ENCODE assay signal across 9 mouse cellular contexts in genomic region chr11:114477365-114477764, GRCm38 (mm10).
DNase-seq lines count a peak whose midpoint lies in the region; ATAC-seq and TF ChIP-seq lines count a peak whose summit lies in the region.
"Had no signal": no experiment of that assay in that cellular context is flagged by ENCODE, and none has a peak within 500 bp of the region (broad histone marks: within the 10 kb centered on the region; RNA-seq: fewer than 3 reads in every experiment).

No protein-coding gene starts in this region.

- peak; percentile 23; the same call in 1 of the 2 replicates for TF ChIP-seq CTCF in heart, postnatal 0 days (IDR thresholded peaks at IDR 0.05; ENCODE audit: low read depth)
- TF ChIP-seq CTCF in midbrain, postnatal 0 days (IDR thresholded peaks at IDR 0.05): peak; percentile 61

- ATAC-seq in heart, postnatal 0 days (ENCODE audit: insufficient read depth, low read depth): no peak
- no peak for ATAC-seq in midbrain, postnatal 0 days (ENCODE audit: low FRiP score)
- ATAC-seq in midbrain, embryonic 15.5 days (replicated peaks): no peak

- peaks cover 23% of the 10 kb centered on the region for H3K27me3 ChIP-seq in heart, postnatal 0 days (ENCODE audit: control insufficient read depth, insufficient read depth, low read length)
- H3K27me3 ChIP-seq in midbrain, postnatal 0 days (ENCODE audit: insufficient read depth, low read length): no peaks in the 10 kb centered on the region
- H3K27me3 ChIP-seq in midbrain, embryonic 15.5 days (replicated peaks): peaks cover 7% of the 10 kb centered on the region; the same call in 1 of the 2 replicates

- no peak overlapping the region for H3K4me2 ChIP-seq in heart, postnatal 0 days (ENCODE audit: low read depth, low read length)
- no peak overlapping the region for H3K4me2 ChIP-seq in midbrain, postnatal 0 days (ENCODE audit: low read depth, low read length, poor library complexity, severe bottlenecking)
- H3K4me2 ChIP-seq in midbrain, embryonic 15.5 days: no peak overlapping the region
- H3K4me2 ChIP-seq: limb, embryonic 15.5 days had no signal

- H3K4me1 ChIP-seq in heart, postnatal 0 days (ENCODE audit: control insufficient read depth, insufficient read depth): no peaks in the 10 kb centered on the region
- H3K4me1 ChIP-seq in midbrain, postnatal 0 days (ENCODE audit: insufficient read depth, low read length): peaks cover 12% of the 10 kb centered on the region; the same call in 1 of the 2 replicates
- H3K4me1 ChIP-seq in midbrain, embryonic 15.5 days: peaks cover 32% of the 10 kb centered on the region

- DNase-seq in heart, postnatal 0 days (ENCODE audit: low spot score): no peak
- no peak for DNase-seq in heart, adult 9 months (ENCODE audit: low spot score in 2 of 2)
- DNase-seq in midbrain, postnatal 0 days (ENCODE audit: low spot score): no peak
- peak; percentile 67 to 69 for DNase-seq in cerebellum, postnatal 10 days
- peak; percentile 20 for DNase-seq in thymus, postnatal 0 days (ENCODE audit: low spot score)
- DNase-seq in spleen, adult 18-20 months: no peak
- DNase-seq in urinary bladder, postnatal 4 days (ENCODE audit: low spot score in 2 of 2): no peak

- 53% methylated on average over 3 of the region's 3 CpGs for WGBS in heart, postnatal 0 days
- WGBS in midbrain, postnatal 0 days: 67% methylated on average over 3 of the region's 3 CpGs
- 77% methylated on average over 3 of the region's 3 CpGs for WGBS in midbrain, embryonic 15.5 days

- no peaks in the 10 kb centered on the region for H3K9me3 ChIP-seq in heart, postnatal 0 days (replicated peaks; ENCODE audit: control insufficient read depth, low read length)
- no peaks in the 10 kb centered on the region for H3K9me3 ChIP-seq in midbrain, postnatal 0 days (ENCODE audit: low read length)
- H3K9me3 ChIP-seq in midbrain, embryonic 15.5 days: no peaks in the 10 kb centered on the region
- H3K9me3 ChIP-seq: limb, embryonic 15.5 days had no signal

- H3K4me3 ChIP-seq in heart, postnatal 0 days (ENCODE audit: low read depth, low read length): no peak overlapping the region
- H3K4me3 ChIP-seq in midbrain, postnatal 0 days (ENCODE audit: low read depth, low read length): no peak overlapping the region
- H3K4me3 ChIP-seq in midbrain, embryonic 15.5 days: no peak overlapping the region
- H3K4me3 ChIP-seq: limb, embryonic 15.5 days had no signal

- TF ChIP-seq EP300 in heart, postnatal 0 days (IDR thresholded peaks at IDR 0.05; ENCODE audit: low read depth): no peak

- no peaks in the 10 kb centered on the region for H3K36me3 ChIP-seq in heart, postnatal 0 days (replicated peaks; ENCODE audit: control insufficient read depth, insufficient read depth, low read length)
- no peaks in the 10 kb centered on the region for H3K36me3 ChIP-seq in midbrain, postnatal 0 days (ENCODE audit: insufficient read depth, low read length)
- no peaks in the 10 kb centered on the region for H3K36me3 ChIP-seq in midbrain, embryonic 15.5 days (replicated peaks)
- H3K36me3 ChIP-seq: limb, embryonic 15.5 days had no signal

- no peak overlapping the region for H3K27ac ChIP-seq in heart, postnatal 0 days (ENCODE audit: low read depth)
- H3K27ac ChIP-seq in midbrain, postnatal 0 days (ENCODE audit: low read depth, low read length): no peak overlapping the region
- no peak overlapping the region for H3K27ac ChIP-seq in midbrain, embryonic 15.5 days
- H3K27ac ChIP-seq: limb, embryonic 15.5 days had no signal

- H3K9ac ChIP-seq in heart, postnatal 0 days (replicated peaks; ENCODE audit: low read depth, low read length): no peak overlapping the region
- no peak overlapping the region for H3K9ac ChIP-seq in midbrain, postnatal 0 days (replicated peaks; ENCODE audit: low read length, poor library complexity, severe bottlenecking)
- H3K9ac ChIP-seq in midbrain, embryonic 15.5 days: no peak overlapping the region
- H3K9ac ChIP-seq: limb, embryonic 15.5 days had no signal

Comparison
In these comparisons a context has a peak if more than half of its experiments do, and no peak if none do; other contexts are left out.
1. DNase-seq: peak in cerebellum, postnatal 10 days (2 of 2) and thymus, postnatal 0 days (single experiment); none in heart, postnatal 0 days (single experiment), heart, adult 9 months (0 of 2), midbrain, postnatal 0 days (single experiment), spleen, adult 18-20 months (0 of 2) and urinary bladder, postnatal 4 days (0 of 2).